Mouse (Mus musculus): Measurements from ENCODE around the gene Vasp.

DNA sequence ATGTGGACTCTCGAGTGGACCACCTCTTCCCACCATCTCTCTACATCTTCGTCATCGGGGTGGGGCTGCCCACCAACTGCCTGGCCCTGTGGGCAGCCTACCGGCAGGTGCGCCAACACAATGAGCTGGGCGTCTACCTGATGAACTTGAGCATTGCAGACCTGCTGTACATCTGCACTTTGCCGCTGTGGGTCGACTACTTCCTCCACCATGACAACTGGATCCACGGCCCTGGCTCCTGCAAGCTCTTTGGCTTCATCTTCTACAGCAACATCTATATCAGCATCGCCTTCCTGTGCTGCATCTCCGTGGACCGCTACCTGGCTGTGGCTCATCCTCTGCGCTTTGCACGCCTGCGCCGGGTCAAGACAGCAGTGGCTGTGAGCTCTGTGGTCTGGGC, 49.4 kb downstream of the Vasp start:
- no peak for TF ChIP-seq GATA1 (IDR thresholded peaks at IDR 0.05; ENCODE audit: low read length)
- no peak for TF ChIP-seq TAL1 (IDR thresholded peaks at IDR 0.05; ENCODE audit: low read length)

Measured in erythroblast, embryonic 14.5 days (primary cell).